Mouse (Mus musculus) G1E-ER4 (cell line): ENCODE measurements around the gene Pgrmc1. TPM values are rescaled to one million over a fixed set of nuclear protein-coding genes. Genes with fewer than 3 reads are reported as not detected.

Experiments used
- GATA1 ChIP-seq: IDR thresholded peaks from one replicate; pipeline ENCODE4 v1.8.0; 2012; ENCODE audit warnings: low read length, inconsistent platforms
- polyA plus RNA-seq: library from polyadenylated mRNA; stranded (reverse); fragments of >175 nt; gene quantifications from 2 replicates; pipeline ENCODE4 v1.2.3, GENCODE M21; 2012

The Pgrmc1 gene
- polyA plus RNA-seq = 60.8 and 80.9 TPM in 2 replicates

GRCm38 (mm10) chrX:36597707-36598389 lies at the start of gene Pgrmc1:
Pgrmc1 (plus strand) TSS chrX:36598206.
- no peak for TF ChIP-seq GATA1

- no peak for TF ChIP-seq GATA1
Measured at GRCm38 (mm10) chrX:36548798-36549197, 49.2 kb upstream of the Pgrmc1 start.

GRCm38 (mm10) chrX:36550906-36551305 lies 47.1 kb upstream of the Pgrmc1 start:
- no peak for TF ChIP-seq GATA1

GRCm38 (mm10) chrX:36551351-36551750 lies 46.7 kb upstream of the Pgrmc1 start:
- no peak for TF ChIP-seq GATA1

- no peak for TF ChIP-seq GATA1
Measured at GRCm38 (mm10) chrX:36552055-36552587, 45.9 kb upstream of the Pgrmc1 start.

GRCm38 (mm10) chrX:36552715-36553114 lies 45.3 kb upstream of the Pgrmc1 start:
- TF ChIP-seq GATA1 = no peak

GRCm38 (mm10) chrX:36560170-36560569 lies 37.8 kb upstream of the Pgrmc1 start:
- TF ChIP-seq GATA1 = no peak

- no peak for TF ChIP-seq GATA1
Measured at GRCm38 (mm10) chrX:36561650-36562049, 36.4 kb upstream of the Pgrmc1 start.

- no peak for TF ChIP-seq GATA1
Measured at GRCm38 (mm10) chrX:36562079-36562478, 35.9 kb upstream of the Pgrmc1 start.

GRCm38 (mm10) chrX:36586629-36587303 lies 11.2 kb upstream of the Pgrmc1 start:
- TF ChIP-seq GATA1 = no peak

GRCm38 (mm10) chrX:36587304-36588209 lies 10.4 kb upstream of the Pgrmc1 start:
- no peak for TF ChIP-seq GATA1

GRCm38 (mm10) chrX:36590266-36590665 lies 7.7 kb upstream of the Pgrmc1 start:
- no peak for TF ChIP-seq GATA1

GRCm38 (mm10) chrX:36591120-36591519 lies 6.9 kb upstream of the Pgrmc1 start:
- TF ChIP-seq GATA1 = no peak

- TF ChIP-seq GATA1 = no peak
Measured at GRCm38 (mm10) chrX:36591539-36591938, 6.5 kb upstream of the Pgrmc1 start.

- TF ChIP-seq GATA1 = no peak
Measured at GRCm38 (mm10) chrX:36595247-36595646, 2.8 kb upstream of the Pgrmc1 start.

GRCm38 (mm10) chrX:36598390-36598810 lies 394 bp downstream of the Pgrmc1 start:
- no peak for TF ChIP-seq GATA1

- TF ChIP-seq GATA1 = no peak
Measured at GRCm38 (mm10) chrX:36598861-36599344, 897 bp downstream of the Pgrmc1 start.
